Mouse (Mus musculus) forebrain, embryonic 11.5 days (tissue): ENCODE results near the gene D230025D16Rik. TPM values are rescaled to one million over a fixed set of nuclear protein-coding genes. Genes with fewer than 3 reads are reported as not detected.

Source experiments
- ATAC-seq: fragments of 200-750 bp; cut with Nextera tagmentation; replicated peaks from 2 replicates; pipeline ENCODE4 v1.8.0; 2017; ENCODE audit warnings: moderate TSS enrichment; ENCODE audit not compliant: low FRiP score
- DNase-seq: peaks from one replicate; pipeline ENCODE4 v3.0.0-alpha.2; 2017; ENCODE audit warnings: low spot score
- H3K27ac ChIP-seq: fragments of 300-500 bp; sonication (generic); 2 replicates; pipeline ENCODE4 v1.5.1; 2014; ENCODE audit warnings: low read depth, low read length
- H3K27me3 ChIP-seq: fragments of 300-500 bp; sonication (generic); 2 replicates; pipeline ENCODE4 v1.6.1; 2014; ENCODE audit warnings: mild to moderate bottlenecking, low read length, mixed read lengths; ENCODE audit not compliant: control insufficient read depth, insufficient read depth
- H3K36me3 ChIP-seq: fragments of 300-500 bp; sonication (generic); 2 replicates; pipeline ENCODE4 v1.6.1; 2014; ENCODE audit warnings: mild to moderate bottlenecking, low read length, moderate library complexity, mixed read lengths; ENCODE audit not compliant: control insufficient read depth, insufficient read depth
- H3K4me1 ChIP-seq: fragments of 300-500 bp; sonication (generic); replicated peaks from 2 replicates; pipeline ENCODE4 v1.6.1; 2014; ENCODE audit warnings: low read length, mixed read lengths; ENCODE audit not compliant: control insufficient read depth, insufficient read depth
- H3K4me2 ChIP-seq: fragments of 300-500 bp; sonication (generic); 2 replicates; pipeline ENCODE4 v1.6.1; 2014; ENCODE audit warnings: low read depth, mild to moderate bottlenecking, low read length, moderate library complexity, mixed read lengths; ENCODE audit not compliant: severe bottlenecking
- H3K4me3 ChIP-seq: fragments of 300-500 bp; sonication (generic); 2 replicates; pipeline ENCODE4 v1.5.1; 2014; ENCODE audit warnings: low read depth, low read length
- H3K9ac ChIP-seq: fragments of 300-500 bp; sonication (generic); 2 replicates; pipeline ENCODE4 v1.6.1; 2014; ENCODE audit warnings: low read length
- H3K9me3 ChIP-seq: fragments of 300-500 bp; sonication (generic); 2 replicates; pipeline ENCODE4 v1.6.1; 2016; ENCODE audit warnings: low read length, mixed read lengths; ENCODE audit not compliant: control insufficient read depth
- WGBS: fragments of 180-500 bp; shearing (Covaris S2); extraction: QIAGEN DNeasy Blood & Tissue Kit; methylation state at CpG from one replicate; pipeline ENCODE4 v1.1.7; 2014; 5-methylcytosine and 5-hydroxymethylcytosine counted together
- polyA plus RNA-seq: library from polyadenylated mRNA; unstranded; fragments of >200 nt; fragmentation: Nextera tagmentation; extraction: Ambion mirVana; gene quantifications from 2 replicates; pipeline ENCODE4 v1.2.1, GENCODE M21; 2014

D230025D16Rik gene
- polyA plus RNA-seq, 1 experiment from 2014 or later, result 26.3 TPM

GRCm38 (mm10) chr8:105254152-105254965 lies 29.4 kb downstream of the D230025D16Rik start:
- peak; percentile 85 for ATAC-seq
- under 1% methylated on average over 74 of the region's 74 CpGs for WGBS
- peaks cover 10% of the 10 kb centered on the region for H3K4me1 ChIP-seq
- peak overlapping the region; percentile 51 for H3K4me3 ChIP-seq
- no peaks in the 10 kb centered on the region for H3K9me3 ChIP-seq
- H3K4me2 ChIP-seq, result peak overlapping the region; percentile 100
- peak; percentile 95 for DNase-seq
- no peak overlapping the region for H3K27ac ChIP-seq
- H3K9ac ChIP-seq, result peak overlapping the region; percentile 71
- H3K36me3 ChIP-seq, result no peaks in the 10 kb centered on the region; the same call in 1 of the 2 replicates
- H3K27me3 ChIP-seq, result peaks cover 31% of the 10 kb centered on the region

GRCm38 (mm10) chr8:105254966-105255350 lies 30.0 kb downstream of the D230025D16Rik start, which contains the start of gene B3gnt9:
B3gnt9 (minus strand) TSS chr8:105255153.
- H3K27ac ChIP-seq, result no peak within 1 kb of the TSS
- peaks cover 13% of the 10 kb centered on the region for H3K4me1 ChIP-seq
- ATAC-seq (peak; percentile 24), DNase-seq (peak; percentile 70)
- H3K36me3 ChIP-seq, result no peaks in the 10 kb centered on the region; the same call in 1 of the 2 replicates
- H3K27me3 ChIP-seq, result peaks cover 36% of the 10 kb centered on the region
- H3K4me2 ChIP-seq, result peak within 1 kb of the TSS; percentile 100
- WGBS, result 1% methylated on average over 14 of the region's 14 CpGs
- H3K9me3 ChIP-seq, result no peaks in the 10 kb centered on the region
- peak within 1 kb of the TSS; percentile 71 for H3K9ac ChIP-seq
- peak within 1 kb of the TSS; percentile 51 for H3K4me3 ChIP-seq

DNA sequence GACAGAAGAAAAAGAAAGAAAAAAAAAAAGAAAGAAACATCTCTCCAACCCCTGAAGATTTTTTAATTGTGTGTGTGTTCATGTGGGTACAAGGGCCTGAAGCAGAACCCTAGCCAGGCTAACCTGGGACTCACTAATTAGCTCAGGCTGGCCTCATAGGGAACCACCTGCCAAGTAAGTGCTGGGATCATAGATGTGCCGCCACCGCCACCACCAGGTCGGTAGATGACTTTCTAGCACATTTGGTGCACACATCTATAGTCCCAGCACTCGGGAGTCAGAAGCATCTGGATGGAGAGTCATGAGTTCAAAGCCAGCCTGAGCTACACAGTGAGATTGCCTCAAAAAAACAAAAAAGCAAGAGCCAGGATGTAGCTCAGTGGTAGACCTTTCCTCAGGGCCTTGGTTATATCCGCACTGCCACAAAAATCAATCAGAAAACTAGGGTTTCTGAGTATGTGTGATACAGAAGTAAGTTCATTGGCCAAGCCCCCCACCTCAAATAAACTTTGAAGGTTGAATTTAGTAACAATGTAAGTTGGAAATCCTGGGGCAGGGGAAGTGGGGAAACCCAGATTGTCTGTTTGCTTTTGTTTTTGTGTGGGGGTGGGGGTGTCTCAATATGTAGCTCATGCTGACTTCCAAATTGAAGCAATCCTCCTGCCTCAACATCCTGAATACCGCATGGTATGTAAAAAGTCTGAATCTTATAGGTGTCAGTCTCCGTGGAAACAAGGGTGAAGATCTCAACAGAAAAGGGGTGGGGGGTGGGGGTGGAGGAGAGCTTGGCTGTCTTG lies 32.6 kb downstream of the D230025D16Rik start:
- ATAC-seq, result no peak

GRCm38 (mm10) chr8:105258911-105259720 lies 34.2 kb downstream of the D230025D16Rik start:
- H3K9me3 ChIP-seq, result no peaks in the 10 kb centered on the region
- peak overlapping the region; percentile 34 for H3K4me3 ChIP-seq
- H3K27ac ChIP-seq, result no peak overlapping the region
- no peaks in the 10 kb centered on the region for H3K36me3 ChIP-seq
- H3K4me1 ChIP-seq, result peaks cover 17% of the 10 kb centered on the region
- H3K4me2 ChIP-seq, result peak overlapping the region; percentile 78
- H3K9ac ChIP-seq, result peak overlapping the region; percentile 35
- DNase-seq, result peak; percentile 74
- WGBS, result 2% methylated on average over 55 of the region's 55 CpGs
- H3K27me3 ChIP-seq, result peaks cover 60% of the 10 kb centered on the region
- peak; percentile 46 for ATAC-seq

More for the DNA sequence above, 32.6 kb downstream of the D230025D16Rik start:
- Histone ChIP-seq H3K4me2 (no peak overlapping the region), H3K4me3 (no peak overlapping the region), H3K27ac (no peak overlapping the region), H3K4me1 (peaks cover 14% of the 10 kb centered on the region), H3K9me3 (no peaks in the 10 kb centered on the region), H3K9ac (no peak overlapping the region), H3K36me3 (no peaks in the 10 kb centered on the region), H3K27me3 (peaks cover 51% of the 10 kb centered on the region)
- WGBS, result 70% methylated on average over 7 of the region's 7 CpGs
- no peak for DNase-seq

- ATAC-seq, result peak; percentile 63
- H3K36me3 ChIP-seq, result no peaks in the 10 kb centered on the region
- DNase-seq, result peak; percentile 90
- H3K4me2 ChIP-seq, result peak overlapping the region; percentile 78
- peaks cover 65% of the 10 kb centered on the region for H3K27me3 ChIP-seq
- WGBS, result 3% methylated on average over 30 of the region's 30 CpGs
- no peaks in the 10 kb centered on the region for H3K9me3 ChIP-seq
- H3K9ac ChIP-seq, result peak overlapping the region; percentile 35
- H3K4me3 ChIP-seq, result peak overlapping the region; percentile 34
- no peak overlapping the region for H3K27ac ChIP-seq
- H3K4me1 ChIP-seq, result peaks cover 17% of the 10 kb centered on the region
Observed at GRCm38 (mm10) chr8:105259721-105260320, 34.9 kb downstream of the D230025D16Rik start.

GRCm38 (mm10) chr8:105260371-105261099 lies 35.6 kb downstream of the D230025D16Rik start:
- no peaks in the 10 kb centered on the region for H3K9me3 ChIP-seq
- no peak for DNase-seq
- H3K27me3 ChIP-seq, result peaks cover 66% of the 10 kb centered on the region
- no peak overlapping the region for H3K4me3 ChIP-seq
- H3K4me1 ChIP-seq, result peaks cover 15% of the 10 kb centered on the region; the same call in 1 of the 2 replicates
- H3K4me2 ChIP-seq, result no peak overlapping the region
- no peak overlapping the region for H3K27ac ChIP-seq
- no peak overlapping the region for H3K9ac ChIP-seq
- ATAC-seq, result no peak
- H3K36me3 ChIP-seq, result no peaks in the 10 kb centered on the region
- WGBS, result 62% methylated on average over 7 of the region's 7 CpGs

DNA sequence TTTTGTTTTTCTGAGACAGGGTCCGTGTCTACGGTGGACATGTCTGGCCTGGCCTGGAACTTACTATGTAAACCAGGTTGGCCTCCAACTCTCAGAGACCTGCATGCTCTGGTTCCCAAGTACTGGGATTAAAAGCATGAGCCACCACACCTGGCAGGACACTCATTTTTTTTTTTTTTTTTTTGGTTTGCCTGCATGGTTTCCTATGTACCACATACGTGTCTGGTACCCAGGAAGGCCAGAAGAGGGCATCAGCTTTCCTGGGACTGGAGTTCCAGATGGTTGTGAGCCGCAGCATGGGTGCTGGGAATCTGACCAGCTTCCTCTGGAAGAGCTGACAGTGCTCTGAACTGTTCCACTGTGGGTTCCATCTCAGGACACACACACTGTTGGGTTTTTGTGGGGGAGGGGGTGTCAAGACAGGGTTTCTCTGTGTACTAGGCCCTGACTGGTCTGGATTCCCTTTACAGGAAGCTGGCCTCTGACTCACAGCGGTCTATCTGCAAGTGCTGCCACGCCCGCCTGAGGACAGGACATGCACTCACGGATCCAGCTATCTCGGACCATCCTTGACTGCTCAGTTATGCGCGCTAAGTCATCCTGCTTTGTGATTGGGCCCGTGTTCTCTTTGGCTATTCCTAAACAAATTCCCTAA lies 36.5 kb downstream of the D230025D16Rik start:
- DNase-seq, result peak; percentile 49

More for the DNA sequence above, 36.5 kb downstream of the D230025D16Rik start:
- Histone ChIP-seq H3K4me3 (no peak overlapping the region), H3K9ac (no peak overlapping the region), H3K27me3 (peaks cover 68% of the 10 kb centered on the region), H3K4me1 (peaks cover 15% of the 10 kb centered on the region; the same call in 1 of the 2 replicates), H3K27ac (no peak overlapping the region), H3K9me3 (no peaks in the 10 kb centered on the region; the same call in 1 of the 2 replicates), H3K36me3 (no peaks in the 10 kb centered on the region), H3K4me2 (no peak overlapping the region)
- no peak for ATAC-seq
- 86% methylated on average over 12 of the region's 12 CpGs for WGBS
